7 mouse cellular contexts compared by ENCODE assay signal in the genomic region with DNA sequence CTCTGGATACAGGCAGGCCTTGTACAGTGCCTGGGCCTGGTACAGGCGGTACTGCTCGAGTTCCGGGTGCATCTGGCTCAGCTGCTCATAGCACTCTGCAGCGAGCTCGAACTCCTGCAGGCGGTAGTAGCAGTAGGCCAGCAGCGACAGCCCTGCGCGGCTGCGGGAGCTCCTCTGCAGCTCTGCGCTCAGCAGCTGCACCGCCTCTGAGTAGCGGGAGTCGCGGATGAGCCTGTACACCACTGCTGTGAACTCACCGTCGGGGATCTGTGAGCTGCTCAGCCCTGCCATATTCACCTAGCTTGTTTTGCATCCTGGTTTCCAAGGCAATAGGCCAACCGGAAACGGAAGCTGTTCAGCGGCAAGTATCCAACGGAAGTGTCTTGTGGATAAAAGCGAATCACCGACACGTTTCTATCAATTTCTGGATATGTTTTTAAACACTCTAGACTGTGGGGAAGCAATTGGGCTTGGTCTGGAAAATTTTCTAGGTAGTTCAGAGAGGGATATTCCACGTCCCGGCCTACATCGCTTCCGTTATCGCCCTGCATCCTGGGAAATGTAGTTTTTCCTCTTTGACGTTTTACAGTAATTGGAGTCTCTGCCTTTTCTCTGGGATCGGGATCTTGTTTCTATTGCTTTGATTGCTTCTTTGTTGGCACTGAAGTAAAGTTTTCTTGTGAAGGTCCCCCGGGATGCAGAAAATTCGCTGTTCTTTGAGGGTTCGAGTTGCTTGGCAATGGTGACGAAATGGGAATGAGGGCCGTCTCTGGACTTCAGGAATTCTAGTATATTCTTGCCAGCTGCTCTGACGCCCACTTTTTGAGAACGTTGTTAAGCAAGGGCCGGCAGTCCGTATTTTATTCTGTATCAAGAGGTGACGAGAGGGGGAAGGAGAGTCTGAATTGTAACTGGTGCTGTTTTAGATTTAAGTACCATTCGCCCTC. TPM values are rescaled to one million over a fixed set of nuclear protein-coding genes. Genes with fewer than 3 reads are reported as not detected.
DNase-seq lines count a peak whose midpoint lies in the region; ATAC-seq lines count a peak whose summit lies in the region.

A gene (minus strand): TSS at position 469 of the 947 bp plus-strand sequence.

- 3% methylated on average over 38 of the region's 42 CpGs for WGBS in embryonic facial prominence, embryonic 12.5 days
- 5% methylated on average over 34 of the region's 42 CpGs for WGBS in midbrain, embryonic 11.5 days

- H3K27me3 ChIP-seq in embryonic facial prominence, embryonic 12.5 days, result no peaks in the 10 kb centered on the region
- no peaks in the 10 kb centered on the region for H3K27me3 ChIP-seq in midbrain, embryonic 11.5 days (ENCODE audit: control insufficient read depth, insufficient read depth, low read length)

- H3K9me3 ChIP-seq in embryonic facial prominence, embryonic 12.5 days, result no peaks in the 10 kb centered on the region
- H3K9me3 ChIP-seq in midbrain, embryonic 11.5 days (ENCODE audit: control insufficient read depth, low read length), result no peaks in the 10 kb centered on the region

- intact Hi-C loops in left cerebral cortex, postnatal 4 days (cut with DNase I), result no loop called here

- peak; percentile 70 for DNase-seq in adrenal gland, postnatal 25 days
- peak; percentile 97 for DNase-seq in heart, adult 11 months
- DNase-seq in kidney, adult 11 months, result peak; percentile 73
- peak; percentile 75 for DNase-seq in left cerebral cortex, postnatal 4 days
- peak; percentile 98 for DNase-seq in midbrain, embryonic 11.5 days (ENCODE audit: low spot score, missing footprints)
- DNase-seq in right cerebral cortex, postnatal 4 days, result peak; percentile 67

- no peaks in the 10 kb centered on the region for H3K36me3 ChIP-seq in embryonic facial prominence, embryonic 12.5 days
- H3K36me3 ChIP-seq in midbrain, embryonic 11.5 days (ENCODE audit: control insufficient read depth, insufficient read depth, low read length), result no peaks in the 10 kb centered on the region

- ATAC-seq in embryonic facial prominence, embryonic 12.5 days (ENCODE audit: insufficient number of reproducible peaks, insufficient read depth, low FRiP score, low TSS enrichment), result peak; percentile 77
- ATAC-seq in midbrain, embryonic 11.5 days (ENCODE audit: low FRiP score), result peak; percentile 90

- peaks cover 11% of the 10 kb centered on the region for H3K4me1 ChIP-seq in embryonic facial prominence, embryonic 12.5 days
- H3K4me1 ChIP-seq in midbrain, embryonic 11.5 days (ENCODE audit: control insufficient read depth, insufficient read depth, low read length), result no peaks in the 10 kb centered on the region

- H3K4me2 ChIP-seq in embryonic facial prominence, embryonic 12.5 days (replicated peaks), result peak within 1 kb of the TSS; percentile 57
- peak within 1 kb of the TSS; percentile 57 for H3K4me2 ChIP-seq in midbrain, embryonic 11.5 days

- peak within 1 kb of the TSS; percentile 52 for H3K4me3 ChIP-seq in embryonic facial prominence, embryonic 12.5 days
- H3K4me3 ChIP-seq in midbrain, embryonic 11.5 days (ENCODE audit: low read depth, low read length), result peak within 1 kb of the TSS; percentile 54

- H3K27ac ChIP-seq in embryonic facial prominence, embryonic 12.5 days, result peak within 1 kb of the TSS; percentile 80
- peak within 1 kb of the TSS; percentile 63; the same call in 1 of the 2 replicates for H3K27ac ChIP-seq in midbrain, embryonic 11.5 days (ENCODE audit: low read depth, low read length)

- peak within 1 kb of the TSS; percentile 57 for H3K9ac ChIP-seq in embryonic facial prominence, embryonic 12.5 days
- H3K9ac ChIP-seq in midbrain, embryonic 11.5 days (ENCODE audit: low read length), result peak within 1 kb of the TSS; percentile 76

RNA-seq across cellular contexts. Expression of the gene that starts here (rescaled TPM):
- total RNA-seq in adrenal gland, postnatal 25 days (2021), result 19.1 and 26.4 TPM in 2 replicates
- polyA plus RNA-seq in embryonic facial prominence, embryonic 12.5 days (2016; fragmentation: Nextera tagmentation; extraction: Ambion mirVana), result 7.5 and 9.7 TPM in 2 replicates
- total RNA-seq in left cerebral cortex, postnatal 4 days (2021), result 10 to 100 TPM; 13.6 to 14.4 TPM
- 8.6 and 9.0 TPM in 2 replicates for polyA plus RNA-seq in midbrain, embryonic 11.5 days (2014; fragmentation: Nextera tagmentation; extraction: Ambion mirVana)

Comparison
In these comparisons a context has a peak if more than half of its experiments do, and no peak if none do; other contexts are left out.
1. Peak in every context shown above with its lines: DNase-seq, ATAC-seq, H3K4me3 ChIP-seq and H3K27ac ChIP-seq.